Mouse (Mus musculus) liver, adult (tissue): ENCODE data around the gene Trmt112.
A peak's percentile ranks its signal among the peaks of the same experiment; 100 is the strongest.

Experiments used
- GATA4 ChIP-seq: IDR thresholded peaks from 2 replicates; pipeline ENCODE4 v1.6.1; 2014; ENCODE audit warnings: mild to moderate bottlenecking, low read length; ENCODE audit not compliant: insufficient replicate concordance

Gene Trmt112

DNA sequence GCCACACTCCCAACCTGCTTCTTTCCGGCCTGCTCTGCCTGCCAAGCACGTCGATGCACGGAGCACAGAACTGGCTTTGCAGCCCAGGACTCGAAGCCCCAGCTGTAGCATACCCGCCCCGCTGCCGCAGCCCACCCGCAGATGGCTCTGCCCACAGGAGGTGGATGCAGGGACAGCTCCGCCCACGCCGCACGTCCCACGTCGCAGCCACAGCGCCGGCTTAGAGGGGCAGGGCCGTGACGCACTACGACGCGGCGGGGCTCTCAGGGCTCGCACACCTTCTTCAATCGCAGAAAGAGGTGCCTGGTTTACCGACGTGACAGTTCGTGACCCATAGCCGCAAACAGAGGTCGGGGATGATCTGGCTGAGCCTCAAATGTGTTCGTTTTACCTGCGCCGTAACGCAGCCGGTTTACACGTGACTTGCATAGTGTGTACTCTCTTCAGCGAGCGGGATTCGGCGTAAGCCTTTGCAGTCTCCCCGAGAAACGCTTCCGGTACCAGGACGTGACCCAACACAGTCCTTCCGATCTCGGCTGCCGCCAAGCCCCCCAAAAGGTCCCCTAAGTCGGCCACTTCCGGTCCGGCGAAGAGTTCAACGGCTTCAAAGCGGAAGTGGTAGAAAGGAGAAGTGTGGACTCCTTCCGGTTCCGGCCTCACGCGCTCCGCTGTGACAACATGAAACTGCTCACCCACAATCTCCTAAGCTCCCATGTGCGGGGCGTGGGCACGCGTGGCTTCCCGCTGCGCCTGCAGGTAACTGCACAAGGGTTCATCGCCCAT, at the start of gene Trmt112, which contains the start of gene Prdx5:
Gene Trmt112, plus strand, starts transcription at position 192 of the 783 bp plus-strand sequence.
Gene Prdx5, minus strand, starts transcription at position 600 of the 783 bp plus-strand sequence.
- no peak for TF ChIP-seq GATA4

DNA sequence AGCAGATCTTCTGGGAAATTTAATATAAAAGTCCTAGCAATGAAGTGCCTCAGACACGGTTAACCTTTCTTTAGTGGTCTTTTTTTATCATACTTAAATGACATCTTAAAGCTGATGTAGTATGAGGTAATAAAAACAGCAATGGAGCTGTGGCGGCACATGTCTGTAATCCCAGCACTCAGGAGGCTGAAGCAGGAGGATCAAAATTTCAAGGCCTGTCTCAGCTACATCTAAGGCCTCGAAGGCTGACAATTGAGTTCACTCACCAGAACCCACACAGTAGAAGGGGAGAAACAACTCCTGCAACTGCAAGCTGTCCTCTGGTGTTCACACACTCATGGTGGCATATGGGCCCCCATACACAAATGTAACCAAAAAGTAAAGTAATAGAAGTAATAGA, 49.5 kb upstream of the Trmt112 start:
- no peak for TF ChIP-seq GATA4

DNA sequence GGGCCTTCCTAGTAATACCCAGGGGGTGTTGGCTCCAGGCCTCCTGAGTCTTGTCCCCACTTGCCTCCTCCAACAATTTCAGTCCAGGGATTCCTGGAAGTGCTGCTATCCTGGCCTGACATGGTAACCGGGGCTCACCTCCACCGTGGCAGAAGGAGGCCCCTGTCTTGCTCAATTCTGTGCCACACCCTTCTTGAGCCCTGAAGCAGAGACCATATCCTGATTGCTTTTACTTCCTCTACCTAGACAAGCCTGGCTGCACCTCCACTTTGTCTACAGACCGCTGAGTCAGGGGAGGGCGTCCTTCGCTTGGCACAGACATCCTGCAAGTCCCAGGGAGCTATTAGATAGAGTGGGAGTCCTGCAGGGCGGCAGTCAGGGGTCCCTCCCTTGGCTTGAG, 48.8 kb upstream of the Trmt112 start:
- no peak for TF ChIP-seq GATA4

DNA sequence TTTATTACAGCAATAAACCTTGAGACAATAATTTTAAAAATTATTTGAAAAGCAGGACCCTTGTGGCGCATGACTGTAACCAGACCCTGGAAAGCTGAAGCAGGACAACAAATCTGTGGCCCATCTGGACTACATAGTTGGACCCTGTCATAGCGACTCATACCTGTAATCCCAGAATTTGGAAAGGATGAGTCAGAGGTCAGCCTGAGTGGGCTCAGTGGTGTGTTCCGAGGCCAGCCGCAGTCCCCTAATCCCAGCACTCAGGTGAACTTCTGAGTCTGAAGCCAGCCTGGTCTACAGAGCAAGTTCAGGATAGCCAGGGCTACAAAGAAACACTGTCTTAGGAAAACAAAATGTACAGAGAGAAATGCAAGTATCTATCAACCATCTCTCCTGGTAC, 48.0 kb upstream of the Trmt112 start:
- no peak for TF ChIP-seq GATA4

DNA sequence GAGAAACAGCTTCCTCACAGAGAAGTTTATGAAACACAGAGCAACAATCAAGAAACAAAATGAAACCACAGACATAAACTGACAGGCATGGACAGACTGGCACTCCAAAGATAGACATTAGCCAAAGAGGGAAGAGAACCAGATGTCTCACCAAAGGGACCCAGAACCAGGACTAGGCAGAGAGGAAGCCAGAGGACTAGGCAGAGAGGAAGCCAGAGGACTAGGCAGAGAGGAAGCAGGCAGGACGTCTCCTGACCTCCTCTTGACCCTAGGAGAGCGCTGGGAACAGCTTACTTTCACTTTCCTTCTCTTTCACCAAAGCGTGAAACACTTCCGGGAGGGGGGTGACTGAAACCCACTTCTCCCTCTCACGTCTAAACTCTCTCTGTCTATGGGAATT, 40.1 kb upstream of the Trmt112 start:
- TF ChIP-seq GATA4, result peak; percentile 8; the same call in 1 of the 2 replicates

DNA sequence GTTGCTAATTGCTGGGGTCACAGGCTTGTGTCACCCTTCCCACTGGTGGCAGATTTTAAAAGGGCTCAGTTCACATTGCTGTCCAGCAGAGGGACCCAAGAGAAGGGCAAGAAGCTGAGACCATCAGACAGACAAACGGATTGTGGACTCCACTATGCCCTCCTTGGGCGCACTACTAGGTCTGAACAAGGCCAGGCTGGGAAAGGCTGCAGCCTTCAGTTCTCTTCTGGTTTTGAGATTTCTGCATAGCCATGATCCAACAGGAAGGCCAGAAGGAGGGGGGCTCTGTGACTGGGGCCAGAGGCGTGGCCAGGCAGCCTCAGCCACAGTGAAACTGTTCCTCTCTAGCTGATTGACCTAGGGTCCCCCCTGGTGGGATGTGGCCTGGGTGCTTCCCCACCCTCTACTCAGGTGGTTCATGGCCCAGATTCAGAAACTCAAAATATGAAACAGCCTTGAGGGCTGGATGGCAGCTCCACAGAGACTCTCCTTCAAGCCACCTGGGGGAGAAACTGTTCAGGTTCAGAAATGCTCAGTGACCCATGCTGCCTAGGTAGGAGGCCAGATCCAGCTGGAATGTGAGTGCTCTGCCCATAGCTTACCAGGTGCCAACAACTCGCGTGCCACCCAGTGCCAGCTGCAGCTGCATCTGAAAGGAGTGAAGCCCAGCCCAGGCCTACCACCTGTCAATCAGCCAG, 37.8 kb upstream of the Trmt112 start:
- no peak for TF ChIP-seq GATA4

DNA sequence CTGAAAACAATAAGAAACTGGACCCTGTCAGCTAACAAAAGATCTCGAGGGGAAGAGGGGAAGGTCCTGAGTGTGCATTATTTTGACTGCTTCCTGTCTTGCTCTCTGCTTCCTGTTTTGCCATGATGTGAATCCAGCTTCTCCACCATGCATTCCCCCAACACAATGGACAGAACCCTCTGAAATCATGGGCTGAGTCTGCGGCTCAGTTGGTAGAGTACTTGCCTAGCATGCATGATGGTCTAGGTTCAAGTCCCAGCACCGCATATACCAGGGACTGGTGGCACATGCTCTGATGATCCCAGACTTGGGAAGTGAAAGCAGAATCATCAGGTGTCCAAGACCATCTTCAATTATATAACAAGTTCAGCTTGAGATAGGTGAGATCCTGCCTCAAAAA, 36.8 kb upstream of the Trmt112 start:
- no peak for TF ChIP-seq GATA4

DNA sequence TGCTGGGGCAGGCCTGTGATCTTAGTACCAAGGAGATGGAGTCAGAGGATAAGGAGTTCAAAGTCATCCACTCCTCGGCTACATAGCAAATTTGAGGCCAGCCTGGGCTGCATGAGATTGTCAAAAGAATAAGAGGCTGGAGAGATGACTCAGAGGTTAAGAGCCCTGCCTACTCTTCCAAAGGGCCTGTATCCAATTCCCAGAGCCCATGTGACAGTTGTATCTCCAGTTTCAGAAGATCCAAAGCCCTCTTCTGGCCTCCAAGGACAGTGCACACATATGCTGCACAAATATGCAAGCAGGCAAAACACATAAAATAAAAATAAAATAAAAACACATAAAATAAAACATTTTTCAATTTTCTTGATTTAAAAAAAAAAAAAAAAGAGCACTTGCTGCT, 35.2 kb upstream of the Trmt112 start:
- no peak for TF ChIP-seq GATA4

DNA sequence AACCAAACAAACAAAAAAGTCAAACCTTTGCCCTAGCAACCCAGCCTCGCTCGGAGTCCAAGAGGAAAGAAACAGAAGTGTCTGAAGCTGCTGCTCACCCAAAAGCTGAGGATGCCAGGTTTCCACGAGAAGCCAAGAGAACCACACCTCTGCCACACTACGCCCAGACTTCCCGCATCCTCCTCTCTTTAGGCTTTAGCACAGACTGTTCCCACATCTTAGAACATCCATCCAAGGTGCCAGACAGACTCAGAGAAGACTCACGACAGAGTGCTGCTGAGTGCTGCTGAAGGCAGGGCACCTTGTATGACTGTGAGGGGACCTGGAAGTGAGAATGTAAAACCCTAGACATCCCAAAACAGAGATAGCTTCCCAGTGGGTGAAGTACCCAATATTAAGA, 33.7 kb upstream of the Trmt112 start:
- no peak for TF ChIP-seq GATA4

DNA sequence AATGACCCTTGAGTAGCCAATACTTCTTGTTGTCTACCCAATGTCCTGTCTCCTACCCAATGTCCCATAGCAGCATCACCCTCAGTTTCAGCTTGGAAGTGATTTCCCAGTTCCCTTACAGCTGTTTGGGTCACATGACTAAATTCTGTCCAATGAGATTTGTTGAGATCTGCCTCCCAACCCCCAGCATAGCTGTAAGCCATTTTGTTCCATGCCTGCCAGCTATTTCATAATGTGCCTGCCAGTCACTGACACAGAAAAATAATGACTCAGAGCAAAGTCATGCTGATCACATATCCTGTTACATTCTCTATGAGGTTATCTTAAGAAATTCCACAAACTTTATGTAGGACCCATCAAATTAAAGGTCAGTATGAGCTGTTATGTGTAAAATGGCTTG, 32.7 kb upstream of the Trmt112 start:
- TF ChIP-seq GATA4, result no peak

DNA sequence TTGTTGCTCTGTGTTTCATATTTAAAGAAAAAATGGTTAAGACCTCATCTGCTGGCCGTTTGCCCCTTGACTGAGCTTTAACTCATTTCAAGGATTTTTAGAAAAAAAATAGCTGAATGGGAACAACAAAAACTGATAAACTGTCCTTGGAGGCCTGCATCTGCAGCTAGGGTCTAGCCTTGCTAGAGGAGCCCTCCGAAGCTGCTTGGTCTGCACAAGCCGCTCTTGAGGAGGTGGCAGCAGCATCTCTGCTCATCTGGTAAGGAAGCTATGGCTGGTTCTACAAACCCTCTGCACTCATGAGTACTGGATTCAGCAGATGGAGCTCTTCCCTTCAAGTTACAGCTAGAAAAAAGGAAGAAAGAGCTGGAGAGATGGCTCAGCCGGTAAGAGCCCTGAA, 31.5 kb upstream of the Trmt112 start:
- TF ChIP-seq GATA4, result no peak

DNA sequence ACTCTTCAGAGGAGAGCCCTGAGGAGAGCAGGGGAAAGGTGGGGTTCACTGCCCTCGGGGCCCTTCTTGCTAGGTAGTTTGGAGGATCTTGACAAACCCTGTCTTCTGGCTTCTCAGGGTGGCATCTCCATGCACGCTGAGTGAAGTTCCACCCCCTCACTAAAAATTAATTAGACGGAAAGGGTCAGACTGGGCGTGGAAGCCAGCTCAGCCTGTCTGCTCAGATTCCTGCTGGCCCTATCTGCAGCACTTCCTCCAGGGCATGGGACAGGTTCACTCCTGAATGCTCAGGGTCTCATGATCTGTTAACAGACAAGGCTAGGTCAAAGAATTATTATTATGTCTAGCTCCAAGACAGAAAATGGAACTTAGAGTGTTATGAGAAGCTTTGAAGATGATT, 17.0 kb upstream of the Trmt112 start:
- no peak for TF ChIP-seq GATA4

DNA sequence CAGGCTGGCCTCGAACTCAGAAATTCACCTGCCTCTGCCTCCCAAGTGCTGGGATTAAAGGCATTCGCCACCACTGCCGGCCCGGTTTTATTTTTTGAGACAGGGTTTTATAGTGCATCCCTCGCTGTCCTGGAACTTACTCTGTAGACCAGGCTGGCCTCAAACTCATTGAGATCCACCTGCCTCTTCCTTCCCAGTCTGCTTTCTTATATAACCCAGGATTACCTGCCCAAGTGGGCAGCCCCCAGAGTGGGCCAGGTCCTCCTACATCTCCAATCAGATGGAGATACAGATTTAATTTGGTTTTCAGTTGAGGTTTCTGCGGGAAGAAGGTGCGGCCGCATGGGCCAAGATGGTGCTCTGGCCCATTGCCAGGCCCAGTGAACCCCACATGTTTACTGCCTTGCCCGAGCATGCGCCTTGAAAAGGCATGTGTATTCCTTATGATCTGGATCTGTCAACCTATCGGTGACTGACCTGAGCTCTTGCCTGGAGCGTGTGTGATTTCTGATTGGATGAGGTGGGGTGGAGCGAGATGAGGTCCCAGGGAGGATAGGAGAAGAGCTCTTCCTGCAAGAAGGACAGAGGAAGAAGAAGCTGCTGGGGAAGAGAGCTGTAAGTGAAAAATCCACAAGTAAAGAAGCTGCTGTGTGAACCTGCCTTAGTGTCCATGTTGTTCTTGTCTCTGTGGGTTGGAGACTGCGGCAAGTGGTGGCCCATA, 15.6 kb upstream of the Trmt112 start:
- TF ChIP-seq GATA4, result no peak

DNA sequence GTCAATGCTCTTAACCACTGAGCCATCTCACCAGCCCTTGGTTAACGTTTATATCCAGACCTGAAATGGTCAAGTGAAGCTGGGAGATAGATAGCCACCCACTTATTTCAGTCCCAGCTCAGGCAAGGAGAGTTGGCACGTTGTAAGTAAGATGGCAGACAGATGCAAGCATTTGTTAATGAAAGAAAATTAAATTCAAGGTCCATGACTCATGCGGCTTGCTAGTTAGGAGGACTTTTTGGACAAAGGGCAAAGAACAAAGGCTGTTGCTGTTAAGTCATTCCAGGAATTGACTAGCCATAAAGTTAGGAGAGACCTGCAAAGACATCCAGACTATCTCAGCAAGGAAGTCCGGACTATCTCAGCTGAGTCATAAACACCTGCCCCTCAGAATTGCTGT, 9.9 kb upstream of the Trmt112 start:
- TF ChIP-seq GATA4, result no peak

DNA sequence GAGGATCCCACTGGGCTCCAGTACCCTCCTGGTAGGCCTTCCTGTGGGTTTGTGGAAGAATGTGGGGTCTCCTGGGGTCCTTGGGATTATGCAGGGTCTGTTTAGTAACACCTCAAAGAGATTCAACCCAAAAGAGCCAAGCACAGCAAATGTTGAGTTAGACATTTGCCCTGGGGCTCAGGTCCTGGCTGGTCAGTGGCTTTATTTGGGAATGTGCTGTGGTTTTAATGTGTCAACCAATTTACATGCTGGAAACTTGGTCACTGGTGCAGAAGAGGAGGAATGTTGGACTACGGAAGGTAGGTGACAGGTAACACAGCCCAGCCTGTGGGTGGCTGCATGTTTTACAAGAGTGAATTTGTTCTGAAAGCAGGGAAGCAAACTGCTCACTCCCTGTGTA, 6.5 kb upstream of the Trmt112 start:
- no peak for TF ChIP-seq GATA4

DNA sequence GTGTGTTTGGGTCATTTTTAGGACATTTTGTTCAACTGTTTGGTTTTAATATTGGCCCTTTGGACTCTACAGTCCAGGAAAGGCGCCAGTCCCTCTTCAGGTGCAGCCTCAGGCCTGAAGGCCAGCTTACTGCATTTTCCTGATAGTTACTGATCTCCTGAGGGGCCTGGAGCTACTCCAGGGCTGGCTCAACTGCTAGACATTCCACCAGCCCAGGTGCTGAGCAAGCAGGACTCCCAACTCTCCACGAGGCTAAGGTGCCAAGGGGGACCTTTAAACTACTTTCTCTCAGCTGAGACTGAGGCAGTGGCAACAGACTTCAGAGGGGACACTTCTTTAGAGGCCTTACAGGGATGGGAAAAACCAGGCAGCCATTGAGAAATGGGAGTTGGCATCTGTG, 4.7 kb upstream of the Trmt112 start:
- TF ChIP-seq GATA4, result no peak
